Mouse (Mus musculus) C2C12 (cell line): ENCODE measurements at regions not wholly inside any gene's neighbourhood (a gene's known extent, or its start where the extent isn't known, plus 50 kb on each side); places are given as distances from the start of the nearest gene placed in this dataset.

Experiments
- H3K27me3 ChIP-seq: one replicate; pipeline ENCODE4 v1.6.1; 2011; ENCODE audit not compliant: control insufficient read depth, insufficient read depth, insufficient read length
- H3K36me3 ChIP-seq: one replicate; pipeline ENCODE4 v1.6.1; 2011; ENCODE audit not compliant: control insufficient read depth, insufficient read depth
- H3K4me3 ChIP-seq: one replicate; pipeline ENCODE4 v1.5.1; 2011; ENCODE audit warnings: mild to moderate bottlenecking, control low read depth; ENCODE audit not compliant: poor library complexity, insufficient read depth, severe bottlenecking
- H3K79me2 ChIP-seq: one replicate; pipeline ENCODE4 v1.6.1; 2011; ENCODE audit not compliant: control insufficient read depth, insufficient read depth
- H3K79me3 ChIP-seq: one replicate; pipeline ENCODE4 v1.6.1; 2011; ENCODE audit warnings: low read depth, control low read depth
- H3ac ChIP-seq: one replicate; pipeline ENCODE3; 2011; ENCODE audit warnings: low read depth; ENCODE audit not compliant: control insufficient read depth, insufficient read length
- CEBPB ChIP-seq: IDR thresholded peaks from one replicate; pipeline ENCODE4 v1.6.1; 2011; ENCODE audit warnings: low read depth, mild to moderate bottlenecking, control low read depth, moderate library complexity
- CTCF ChIP-seq: IDR thresholded peaks from one replicate; pipeline ENCODE4 v1.5.1; 2011; ENCODE audit not compliant: control insufficient read depth, insufficient read depth, insufficient read length
- FOSL1 ChIP-seq: IDR thresholded peaks from one replicate; pipeline ENCODE4 v1.8.0; 2011; ENCODE audit warnings: mild to moderate bottlenecking, low read length; ENCODE audit not compliant: poor library complexity, insufficient read depth, severe bottlenecking
- MAX ChIP-seq: IDR thresholded peaks from one replicate; pipeline ENCODE4 v1.6.1; 2011; ENCODE audit warnings: mild to moderate bottlenecking, control low read depth
- MYOD1 ChIP-seq: IDR thresholded peaks from one replicate; pipeline ENCODE4 v1.6.1; 2011; ENCODE audit warnings: low read depth; ENCODE audit not compliant: control insufficient read depth, insufficient read length
- MYOG ChIP-seq: IDR thresholded peaks from one replicate; pipeline ENCODE4 v1.6.1; 2011; ENCODE audit not compliant: control insufficient read depth, insufficient read length; ENCODE audit errors: extremely low read depth
- USF1 ChIP-seq: IDR thresholded peaks from one replicate; pipeline ENCODE4 v1.6.1; 2011; ENCODE audit warnings: low read depth, mild to moderate bottlenecking, control low read depth, moderate library complexity

- Histone ChIP-seq H3ac (no peak overlapping the region), H3K27me3 (no peaks in the 10 kb centered on the region), H3K79me2 (no peaks in the 10 kb centered on the region), H3K4me3 (no peak overlapping the region), H3K36me3 (no peaks in the 10 kb centered on the region), H3K79me3 (no peaks in the 10 kb centered on the region)
- TF ChIP-seq CEBPB (no peak), USF1 (no peak), FOSL1 (no peak), MYOD1 (no peak), MAX (no peak), MYOG (no peak), CTCF (no peak)
Observed at GRCm38 (mm10) chr16:91985211-91985610, 72.9 kb upstream of the Mrps6 start.

GRCm38 (mm10) chr16:91989332-91989731 is 68.7 kb upstream of the Mrps6 start:
- no peak overlapping the region for H3K4me3 ChIP-seq

GRCm38 (mm10) chr16:91995459-91996190 is 62.4 kb upstream of the Mrps6 start:
- Histone ChIP-seq H3K4me3 (no peak overlapping the region), H3K27me3 (no peaks in the 10 kb centered on the region), H3K79me3 (no peaks in the 10 kb centered on the region), H3K36me3 (no peaks in the 10 kb centered on the region), H3ac (peak overlapping the region; percentile 46), H3K79me2 (no peaks in the 10 kb centered on the region)
- peak; percentile 67 for TF ChIP-seq MYOD1
- TF ChIP-seq MYOG, result no peak
- peak; percentile 98 for TF ChIP-seq USF1

More at GRCm38 (mm10) chr16:91989332-91989731, 68.7 kb upstream of the Mrps6 start:
- Histone ChIP-seq H3K27me3 (no peaks in the 10 kb centered on the region), H3K79me2 (no peaks in the 10 kb centered on the region), H3K36me3 (no peaks in the 10 kb centered on the region), H3ac (no peak overlapping the region), H3K79me3 (no peaks in the 10 kb centered on the region)
- no peak for TF ChIP-seq CEBPB
- no peak for TF ChIP-seq CTCF

DNA sequence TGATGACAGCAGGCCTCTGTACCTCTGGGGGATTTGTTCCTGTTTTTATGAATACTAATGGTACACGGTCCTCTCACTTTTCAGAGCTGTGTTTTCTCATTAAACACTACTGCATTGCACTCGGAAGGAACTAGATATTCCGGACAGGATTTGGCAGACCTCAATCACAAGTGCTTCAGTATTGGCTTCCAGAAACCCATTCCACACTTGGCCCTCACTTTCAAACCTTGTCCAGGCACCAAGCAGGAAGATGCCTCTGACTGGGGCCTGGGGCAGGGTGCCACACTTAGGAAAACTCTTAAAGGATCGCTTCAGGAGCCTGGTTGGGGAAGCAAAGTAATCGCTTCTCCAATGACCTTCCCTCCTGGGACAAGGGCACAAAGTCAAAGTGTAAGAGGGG is 50.7 kb upstream of the Mrps6 start:
- no peaks in the 10 kb centered on the region for H3K27me3 ChIP-seq
- no peak for TF ChIP-seq USF1
- TF ChIP-seq MYOG, result no peak
- TF ChIP-seq FOSL1, result no peak
- TF ChIP-seq CEBPB, result no peak
- no peak for TF ChIP-seq MYOD1
- TF ChIP-seq MAX, result no peak
- no peak for TF ChIP-seq CTCF
- H3K36me3 ChIP-seq, result no peaks in the 10 kb centered on the region
- H3K79me2 ChIP-seq, result no peaks in the 10 kb centered on the region
- H3K4me3 ChIP-seq, result no peak overlapping the region
- no peak overlapping the region for H3ac ChIP-seq
- H3K79me3 ChIP-seq, result no peaks in the 10 kb centered on the region
